Mouse (Mus musculus): ENCODE results near the gene 2010111I01Rik. TPM values are rescaled to one million over a fixed set of nuclear protein-coding genes. Genes with fewer than 3 reads are reported as not detected.

The 2010111I01Rik gene
- polyA plus RNA-seq, 1 experiment, result 63.6 TPM

DNA sequence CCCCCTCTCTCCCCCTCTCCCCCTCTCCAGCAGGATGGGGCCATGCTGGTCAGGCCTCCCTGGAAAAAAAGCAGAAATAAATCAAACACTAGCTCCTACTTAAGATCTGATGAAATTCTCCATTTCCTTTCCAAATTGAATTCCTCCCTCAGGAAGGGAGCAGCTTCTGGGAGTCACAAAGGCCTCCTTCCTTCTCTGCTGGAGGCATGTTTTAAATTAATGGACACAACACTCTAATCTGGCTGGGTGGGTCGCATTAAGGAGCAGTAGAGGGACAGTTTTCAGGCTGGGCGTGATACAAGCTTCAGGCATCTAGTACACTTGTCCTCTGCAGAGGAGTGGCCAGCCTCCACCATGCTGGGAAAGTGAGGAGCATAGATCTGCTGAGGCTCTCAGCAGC, 188.7 kb downstream of the 2010111I01Rik start:
- Histone ChIP-seq H3K9ac (ENCODE audit: low read depth, poor library complexity, severe bottlenecking) (no peak overlapping the region), H3K4me1 (ENCODE audit: control insufficient read depth, insufficient read depth, low read length) (no peaks in the 10 kb centered on the region), H3K27ac (ENCODE audit: insufficient read depth, low read length) (no peak overlapping the region), H3K4me3 (ENCODE audit: low read depth, low read length) (no peak overlapping the region), H3K27me3 (ENCODE audit: control insufficient read depth, insufficient read depth, low read length, poor library complexity, severe bottlenecking) (no peaks in the 10 kb centered on the region), H3K9me3 (replicated peaks; ENCODE audit: control insufficient read depth, insufficient read depth, low read length, poor library complexity, severe bottlenecking) (peaks cover 11% of the 10 kb centered on the region; the same call in 1 of the 2 replicates), H3K36me3 (ENCODE audit: control insufficient read depth, insufficient read depth, low read length, poor library complexity, severe bottlenecking) (no peaks in the 10 kb centered on the region)
- no peak for TF ChIP-seq POLR2A (IDR thresholded peaks at IDR 0.05; ENCODE audit: insufficient read depth, low read length)
- no peak for TF ChIP-seq CTCF (IDR thresholded peaks at IDR 0.05; ENCODE audit: low read depth, low read length)
- TF ChIP-seq EP300 (IDR thresholded peaks at IDR 0.05; ENCODE audit: insufficient read depth, low read depth, low read length), result no peak

DNA sequence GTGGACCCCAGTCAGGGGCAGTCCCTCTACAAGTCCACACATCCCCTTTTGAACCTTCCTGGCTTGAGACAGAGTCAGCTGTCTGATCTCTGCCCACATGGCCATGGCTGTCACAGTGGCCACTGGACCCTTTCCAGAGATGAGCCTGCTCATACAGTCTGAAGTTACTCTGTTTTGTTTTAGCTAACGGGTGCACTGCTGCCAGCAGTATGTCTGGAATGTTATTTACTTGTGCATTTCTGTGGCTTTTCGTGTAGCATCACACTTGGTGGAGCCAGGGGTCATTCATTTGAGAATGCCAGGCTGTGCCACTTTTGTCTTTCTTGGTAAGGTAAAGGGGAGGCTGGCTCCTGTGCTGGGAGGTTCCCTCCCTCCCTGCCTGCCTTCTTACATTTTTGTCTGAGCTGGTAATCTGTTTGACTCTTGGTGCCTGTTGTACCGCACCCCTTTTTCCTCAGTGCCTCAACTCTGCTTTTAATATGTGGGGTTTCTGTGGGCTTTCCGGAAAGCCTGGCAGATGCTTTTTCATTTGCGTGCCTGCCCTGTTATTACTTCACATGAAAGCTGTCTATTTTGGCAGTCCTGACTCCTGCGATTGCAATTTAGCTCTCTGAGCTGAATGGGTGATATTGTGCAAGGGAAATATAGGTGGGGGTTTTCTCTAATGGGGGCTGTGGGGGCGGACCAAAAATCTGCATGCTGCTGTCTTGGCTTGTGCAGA, 190.3 kb downstream of the 2010111I01Rik start:
- Histone ChIP-seq H3K4me3 (ENCODE audit: low read depth, low read length) (no peak overlapping the region), H3K9me3 (replicated peaks; ENCODE audit: control insufficient read depth, insufficient read depth, low read length, poor library complexity, severe bottlenecking) (peaks cover 11% of the 10 kb centered on the region; the same call in 1 of the 2 replicates), H3K27ac (ENCODE audit: insufficient read depth, low read length) (no peak overlapping the region), H3K27me3 (ENCODE audit: control insufficient read depth, insufficient read depth, low read length, poor library complexity, severe bottlenecking) (no peaks in the 10 kb centered on the region), H3K4me1 (ENCODE audit: control insufficient read depth, insufficient read depth, low read length) (no peaks in the 10 kb centered on the region), H3K9ac (ENCODE audit: low read depth, poor library complexity, severe bottlenecking) (no peak overlapping the region), H3K36me3 (ENCODE audit: control insufficient read depth, insufficient read depth, low read length, poor library complexity, severe bottlenecking) (no peaks in the 10 kb centered on the region)
- TF ChIP-seq EP300 (IDR thresholded peaks at IDR 0.05; ENCODE audit: insufficient read depth, low read depth, low read length) (no peak), POLR2A (IDR thresholded peaks at IDR 0.05; ENCODE audit: insufficient read depth, low read length) (no peak), CTCF (IDR thresholded peaks at IDR 0.05; ENCODE audit: low read depth, low read length) (no peak)

DNA sequence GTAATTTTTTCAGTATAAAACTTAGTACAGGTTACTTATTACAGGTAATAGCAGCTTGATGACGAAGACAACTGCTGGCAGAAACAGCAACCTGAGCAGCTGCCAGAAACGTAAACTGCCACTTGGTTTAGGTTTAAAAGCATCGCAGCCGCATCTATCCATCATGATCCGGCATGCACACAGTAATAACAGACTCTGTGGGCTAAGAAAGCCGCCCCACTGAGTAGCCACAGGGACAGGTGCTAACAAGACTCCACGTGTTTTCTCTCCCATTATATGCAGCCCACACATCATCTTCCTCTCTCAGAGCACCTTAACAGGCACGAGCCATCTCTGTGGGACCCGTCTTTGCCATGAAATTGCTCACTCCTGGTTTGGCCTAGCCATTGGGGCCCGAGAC, 191.6 kb downstream of the 2010111I01Rik start:
- no peaks in the 10 kb centered on the region for H3K4me1 ChIP-seq (ENCODE audit: control insufficient read depth, insufficient read depth, low read length)
- no peak overlapping the region for H3K4me3 ChIP-seq (ENCODE audit: low read depth, low read length)
- H3K27ac ChIP-seq (ENCODE audit: insufficient read depth, low read length), result no peak overlapping the region
- H3K36me3 ChIP-seq (ENCODE audit: control insufficient read depth, insufficient read depth, low read length, poor library complexity, severe bottlenecking), result no peaks in the 10 kb centered on the region
- TF ChIP-seq EP300 (IDR thresholded peaks at IDR 0.05; ENCODE audit: insufficient read depth, low read depth, low read length) (no peak), POLR2A (IDR thresholded peaks at IDR 0.05; ENCODE audit: insufficient read depth, low read length) (no peak), CTCF (IDR thresholded peaks at IDR 0.05; ENCODE audit: low read depth, low read length) (no peak)
- no peaks in the 10 kb centered on the region for H3K27me3 ChIP-seq (ENCODE audit: control insufficient read depth, insufficient read depth, low read length, poor library complexity, severe bottlenecking)
- peaks cover 11% of the 10 kb centered on the region; the same call in 1 of the 2 replicates for H3K9me3 ChIP-seq (replicated peaks; ENCODE audit: control insufficient read depth, insufficient read depth, low read length, poor library complexity, severe bottlenecking)
- H3K9ac ChIP-seq (ENCODE audit: low read depth, poor library complexity, severe bottlenecking), result no peak overlapping the region

DNA sequence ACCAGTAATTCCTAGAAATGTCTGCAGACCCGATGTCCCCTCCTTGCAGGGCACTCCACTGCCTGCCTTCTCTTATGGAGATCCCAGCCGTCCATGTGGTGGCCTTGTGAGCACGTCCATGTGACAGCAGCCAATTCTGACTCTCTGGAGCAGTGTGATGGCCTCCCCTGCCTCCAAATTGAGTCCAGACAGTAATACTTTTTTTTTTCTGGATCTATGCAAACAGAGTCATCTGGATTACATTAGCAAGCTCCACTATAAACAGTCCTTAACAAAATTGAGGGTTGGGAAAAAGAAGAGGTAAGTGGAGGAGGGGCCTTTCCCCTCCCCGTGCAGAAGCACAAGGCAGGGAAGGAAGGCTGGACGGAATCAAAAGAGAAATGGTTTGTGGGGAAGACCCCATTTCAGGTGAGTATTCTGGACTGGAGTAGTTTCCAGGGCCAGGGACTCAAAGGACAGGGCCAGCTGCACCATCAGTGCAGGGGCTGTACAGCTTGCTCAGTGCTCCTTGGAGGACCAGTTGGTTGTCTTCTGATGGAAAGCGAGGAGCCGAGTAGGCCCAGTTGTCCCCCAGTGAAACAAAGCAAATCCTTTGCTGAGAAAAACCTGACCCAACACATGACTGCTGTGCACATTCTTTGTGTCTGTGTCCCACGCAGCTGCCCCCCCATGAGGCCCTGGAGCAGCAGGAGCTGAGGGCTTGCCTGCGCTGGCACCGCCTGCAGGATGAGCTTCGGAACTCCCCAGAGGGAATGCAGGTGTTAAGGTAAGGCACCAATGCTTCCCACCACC, 205.8 kb downstream of the 2010111I01Rik start:
- Histone ChIP-seq H3K4me1 (ENCODE audit: control insufficient read depth, insufficient read depth, low read length) (peaks cover 1% of the 10 kb centered on the region), H3K36me3 (ENCODE audit: control insufficient read depth, insufficient read depth, low read length, poor library complexity, severe bottlenecking) (no peaks in the 10 kb centered on the region), H3K9ac (ENCODE audit: low read depth, poor library complexity, severe bottlenecking) (no peak overlapping the region), H3K27me3 (ENCODE audit: control insufficient read depth, insufficient read depth, low read length, poor library complexity, severe bottlenecking) (no peaks in the 10 kb centered on the region), H3K4me3 (ENCODE audit: low read depth, low read length) (no peak overlapping the region), H3K27ac (ENCODE audit: insufficient read depth, low read length) (no peak overlapping the region), H3K9me3 (replicated peaks; ENCODE audit: control insufficient read depth, insufficient read depth, low read length, poor library complexity, severe bottlenecking) (no peaks in the 10 kb centered on the region)
- no peak for TF ChIP-seq CTCF (IDR thresholded peaks at IDR 0.05; ENCODE audit: low read depth, low read length)
- peak; percentile 45; the same call in 1 of the 2 replicates for TF ChIP-seq EP300 (IDR thresholded peaks at IDR 0.05; ENCODE audit: insufficient read depth, low read depth, low read length)
- no peak for TF ChIP-seq POLR2A (IDR thresholded peaks at IDR 0.05; ENCODE audit: insufficient read depth, low read length)

DNA sequence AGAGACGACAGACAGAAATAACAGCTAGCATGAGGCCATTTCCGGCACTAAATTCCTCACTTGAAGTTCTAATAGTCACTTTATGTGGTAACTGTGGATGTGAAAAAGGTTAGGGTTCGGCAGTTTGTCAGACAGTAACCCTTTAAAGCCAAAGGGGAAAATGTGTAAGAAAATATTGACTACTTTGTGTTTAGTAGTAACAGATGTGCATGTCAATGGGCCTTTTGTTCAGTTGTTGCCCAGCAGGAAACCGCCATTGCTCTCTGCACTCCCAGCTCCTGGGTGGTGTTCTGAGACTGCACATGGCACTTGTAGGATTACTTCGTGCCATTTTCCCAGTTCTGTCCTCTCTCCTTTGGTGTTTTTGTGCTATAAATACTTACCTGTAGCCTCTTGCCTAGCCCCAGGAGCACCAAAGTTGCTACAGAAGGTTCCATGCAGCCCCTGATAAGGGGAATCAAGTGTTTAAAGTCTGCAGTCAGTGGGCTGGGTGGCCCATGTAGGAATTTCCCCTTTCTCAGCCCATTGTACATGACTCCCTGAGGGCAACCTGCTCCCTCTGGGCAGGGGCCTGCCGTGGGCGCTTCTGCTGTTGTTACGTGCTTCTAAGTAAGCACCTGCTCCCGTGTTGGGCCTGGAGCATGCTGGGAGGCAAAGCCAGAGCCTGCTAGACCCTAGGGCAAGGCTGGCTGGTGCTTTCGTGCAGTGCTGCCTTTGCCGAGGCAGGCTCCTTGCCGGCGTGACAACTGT, 206.8 kb downstream of the 2010111I01Rik start:
- no peaks in the 10 kb centered on the region for H3K9me3 ChIP-seq (replicated peaks; ENCODE audit: control insufficient read depth, insufficient read depth, low read length, poor library complexity, severe bottlenecking)
- no peak overlapping the region for H3K4me3 ChIP-seq (ENCODE audit: low read depth, low read length)
- H3K36me3 ChIP-seq (ENCODE audit: control insufficient read depth, insufficient read depth, low read length, poor library complexity, severe bottlenecking), result no peaks in the 10 kb centered on the region
- no peaks in the 10 kb centered on the region for H3K27me3 ChIP-seq (ENCODE audit: control insufficient read depth, insufficient read depth, low read length, poor library complexity, severe bottlenecking)
- H3K27ac ChIP-seq (ENCODE audit: insufficient read depth, low read length), result peak overlapping the region; percentile 59
- H3K4me1 ChIP-seq (ENCODE audit: control insufficient read depth, insufficient read depth, low read length), result peaks cover 1% of the 10 kb centered on the region
- TF ChIP-seq POLR2A (IDR thresholded peaks at IDR 0.05; ENCODE audit: insufficient read depth, low read length) (no peak), EP300 (IDR thresholded peaks at IDR 0.05; ENCODE audit: insufficient read depth, low read depth, low read length) (peak; percentile 86)
- no peak overlapping the region for H3K9ac ChIP-seq (ENCODE audit: low read depth, poor library complexity, severe bottlenecking)
